30 mouse cellular contexts compared by ENCODE assay signal in genomic region chr5:38541728-38542127, GRCm38 (mm10). TPM values are rescaled to one million over a fixed set of nuclear protein-coding genes. Genes with fewer than 3 reads are reported as not detected.
DNase-seq lines count a peak whose midpoint lies in the region; TF ChIP-seq lines count a peak whose summit lies in the region.
"Had no signal": no experiment of that assay in that cellular context is flagged by ENCODE, and none has a peak within 500 bp of the region (broad histone marks: within the 10 kb centered on the region; RNA-seq: fewer than 3 reads in every experiment).

No protein-coding gene starts in this region.

- WGBS in heart, adult 2 months: 42% methylated on average over 3 of the region's 3 CpGs
- WGBS in heart, embryonic 10.5 days: 88% methylated on average over 3 of the region's 3 CpGs
- 93% methylated on average over 3 of the region's 3 CpGs for WGBS in kidney, adult 2 months
- WGBS in thymus, adult 2 months: over 99% methylated on average over 3 of the region's 3 CpGs

- H3K9ac ChIP-seq in heart, adult 2 months (ENCODE audit: low read depth, low read length): no peak overlapping the region
- H3K9ac ChIP-seq: embryonic facial prominence, embryonic 15.5 days; forebrain, embryonic 12.5 days; forebrain, postnatal 0 days; hindbrain, embryonic 12.5 days; intestine, embryonic 15.5 days; liver, embryonic 14.5 days; neural tube, embryonic 15.5 days; stomach, embryonic 15.5 days had no signal

- peaks cover 49% of the 10 kb centered on the region for H3K36me3 ChIP-seq in heart, adult 2 months (ENCODE audit: control insufficient read depth, insufficient read depth, low read length)
- H3K36me3 ChIP-seq in heart, embryonic 10.5 days: peaks cover 100% of the 10 kb centered on the region
- peaks cover 10% of the 10 kb centered on the region for H3K36me3 ChIP-seq in kidney, adult 2 months (ENCODE audit: control insufficient read depth, insufficient read depth, low read length)
- peaks cover 98% of the 10 kb centered on the region for H3K36me3 ChIP-seq in thymus, adult 2 months (ENCODE audit: control insufficient read depth, insufficient read depth, low read length)

- H3K4me1 ChIP-seq in heart, adult 2 months (ENCODE audit: control insufficient read depth, insufficient read depth, low read length): peaks cover 16% of the 10 kb centered on the region; the same call in 1 of the 2 replicates
- H3K4me1 ChIP-seq in heart, embryonic 10.5 days: peaks cover 8% of the 10 kb centered on the region; the same call in 1 of the 2 replicates
- no peaks in the 10 kb centered on the region for H3K4me1 ChIP-seq in kidney, adult 2 months (ENCODE audit: control insufficient read depth, insufficient read depth, low read length)
- H3K4me1 ChIP-seq in thymus, adult 2 months (replicated peaks; ENCODE audit: control insufficient read depth, insufficient read depth, low read length): no peaks in the 10 kb centered on the region
- H3K4me1 ChIP-seq: embryonic facial prominence, embryonic 10.5 days; forebrain, embryonic 12.5 days; hindbrain, embryonic 12.5 days; intestine, embryonic 15.5 days; stomach, embryonic 15.5 days had no signal

- no peak for TF ChIP-seq POLR2A in heart, adult 2 months (IDR thresholded peaks at IDR 0.05; ENCODE audit: insufficient read depth, low read depth, low read length)
- no peak for TF ChIP-seq POLR2A in kidney, adult 2 months (IDR thresholded peaks at IDR 0.05; ENCODE audit: low read depth, low read length)
- TF ChIP-seq POLR2A in thymus, adult 2 months (IDR thresholded peaks at IDR 0.05; ENCODE audit: control insufficient read depth, extremely low read depth, insufficient read depth, low read length, poor library complexity): no peak

- peak; percentile 79 for DNase-seq in gastrocnemius, adult 18-20 months (ENCODE audit: low spot score)
- DNase-seq in gastrocnemius, postnatal 10 days: no peak
- peak in 1 of 2 experiments; percentile 46 for DNase-seq in heart, adult 2 months
- no peak for DNase-seq in heart, embryonic 10.5 days (ENCODE audit: low spot score)
- DNase-seq in kidney, adult 2 months: peak; percentile 24
- no peak for DNase-seq in kidney, postnatal 14 days
- no peak for DNase-seq in c-Kit-positive CD71-positive TER-119-positive erythroid progenitor cells, embryonic 14.5 days (ENCODE audit: low spot score)
- no peak for DNase-seq in thymus, adult 2 months
- DNase-seq: adrenal gland, adult 2 months; adrenal gland, postnatal 36 days; cerebellum, adult 8-10 months; cerebellum, postnatal 25 days; forebrain, postnatal 0 days; liver; lung, adult 2 months; lung, postnatal 10 days; midbrain, embryonic 14.5 days; retina, postnatal 1 day; right cerebral cortex, postnatal 14 days; thymus, postnatal 25 days had no signal

- no peaks in the 10 kb centered on the region for H3K27me3 ChIP-seq in heart, adult 2 months (ENCODE audit: control insufficient read depth, insufficient read depth, low read length)
- H3K27me3 ChIP-seq in heart, embryonic 10.5 days (ENCODE audit: insufficient read depth, poor library complexity, severe bottlenecking): no peaks in the 10 kb centered on the region
- no peaks in the 10 kb centered on the region for H3K27me3 ChIP-seq in kidney, adult 2 months (replicated peaks; ENCODE audit: control insufficient read depth, insufficient read depth, low read length)
- no peaks in the 10 kb centered on the region for H3K27me3 ChIP-seq in thymus, adult 2 months (ENCODE audit: control insufficient read depth, insufficient read depth, low read length)
- H3K27me3 ChIP-seq: CH12.LX; embryonic facial prominence, embryonic 15.5 days; forebrain, embryonic 12.5 days; hindbrain, embryonic 12.5 days; intestine, embryonic 15.5 days; neural tube, embryonic 15.5 days; stomach, embryonic 15.5 days had no signal

- H3K79me2 ChIP-seq in heart, adult 2 months (replicated peaks; ENCODE audit: control insufficient read depth, insufficient read depth, low read length): no peaks in the 10 kb centered on the region

- no peak for TF ChIP-seq EP300 in heart, adult 2 months (IDR thresholded peaks at IDR 0.05; ENCODE audit: insufficient read depth, low read depth, low read length)

- H3K4me3 ChIP-seq in heart, adult 2 months: no peak overlapping the region
- H3K4me3 ChIP-seq in heart, embryonic 10.5 days: no peak overlapping the region
- H3K4me3 ChIP-seq in kidney, adult 2 months (ENCODE audit: insufficient read depth, low read depth, low read length): no peak overlapping the region
- no peak overlapping the region for H3K4me3 ChIP-seq in thymus, adult 2 months (ENCODE audit: control insufficient read depth, insufficient read depth, low read length)
- H3K4me3 ChIP-seq: embryonic facial prominence, embryonic 10.5 days; embryonic facial prominence, embryonic 15.5 days; forebrain, embryonic 12.5 days; hindbrain, embryonic 12.5 days; intestine, embryonic 15.5 days; neural tube, embryonic 15.5 days; stomach, embryonic 15.5 days had no signal

- TF ChIP-seq CTCF in heart, adult 2 months (IDR thresholded peaks at IDR 0.05): no peak
- TF ChIP-seq CTCF in kidney, adult 2 months (conservative IDR thresholded peaks at IDR 0.05; ENCODE audit: insufficient read depth, insufficient read length, low read depth, low read length): no peak
- no peak for TF ChIP-seq CTCF in thymus, adult 2 months (IDR thresholded peaks at IDR 0.05; ENCODE audit: borderline replicate concordance, control insufficient read depth, extremely low read depth, insufficient read depth, low read length, poor library complexity)

- H3K9me3 ChIP-seq in heart, embryonic 10.5 days: no peaks in the 10 kb centered on the region
- H3K9me3 ChIP-seq: embryonic facial prominence, embryonic 10.5 days; embryonic facial prominence, embryonic 15.5 days; forebrain, embryonic 12.5 days; hindbrain, embryonic 12.5 days; intestine, embryonic 15.5 days; neural tube, embryonic 15.5 days; stomach, embryonic 15.5 days had no signal

- peak overlapping the region; percentile 66 for H3K27ac ChIP-seq in heart, adult 2 months
- no peak overlapping the region; the same call in 1 of the 2 replicates for H3K27ac ChIP-seq in heart, embryonic 10.5 days
- H3K27ac ChIP-seq in kidney, adult 2 months (ENCODE audit: insufficient read depth, low read depth, low read length): no peak overlapping the region
- no peak overlapping the region for H3K27ac ChIP-seq in thymus, adult 2 months (ENCODE audit: control insufficient read depth, insufficient read depth, low read length)
- H3K27ac ChIP-seq: embryonic facial prominence, embryonic 10.5 days; embryonic facial prominence, embryonic 15.5 days; forebrain, embryonic 12.5 days; hindbrain, embryonic 12.5 days; hindbrain, postnatal 0 days; intestine, embryonic 15.5 days; liver, embryonic 14.5 days; neural tube, embryonic 15.5 days; stomach, embryonic 15.5 days had no signal

- intact Hi-C loops in heart, adult 2 months (cut with DNase I): no loop called here

RNA-seq across cellular contexts. Expression of gene Wdr1, which starts 21.3 kb away (rescaled TPM):
- 10 to 100 TPM; 38.3 to 70.3 TPM for total RNA-seq in gastrocnemius, adult 18-20 months (2021)
- 100 to 1,000 TPM; 137 to 146 TPM for total RNA-seq in gastrocnemius, postnatal 10 days (2021)
- 100 to 1,000 TPM; 107 to 119 TPM for total RNA-seq in heart, adult 2 months (2021)
- polyA plus RNA-seq in heart, adult 2 months (2012; rRNA removed): 105 and 144 TPM in 2 replicates
- polyA plus RNA-seq in heart, embryonic 10.5 days (2016; fragmentation: Nextera tagmentation; extraction: Ambion mirVana): 243 and 286 TPM in 2 replicates
- 115 and 122 TPM in 2 replicates for polyA plus RNA-seq in kidney, adult 2 months (2012; rRNA removed)
- 272 and 306 TPM in 2 replicates for polyA plus RNA-seq in thymus, adult 2 months (2012; rRNA removed)

RNA-seq across cellular contexts. Expression of gene Slc2a9, which starts 38.8 kb away (rescaled TPM):
- under 1 TPM; 0.27 to 0.33 TPM for total RNA-seq in gastrocnemius, adult 18-20 months (2021)
- total RNA-seq in gastrocnemius, postnatal 10 days (2021): 1 to 10 TPM; 1.2 to 1.5 TPM
- total RNA-seq in heart, adult 2 months (2021): 1 to 10 TPM; 1.3 to 1.6 TPM
- polyA plus RNA-seq in heart, adult 2 months (2012; rRNA removed): 1.6 and 1.9 TPM in 2 replicates
- 0.31 and 0.47 TPM in 2 replicates for polyA plus RNA-seq in heart, embryonic 10.5 days (2016; fragmentation: Nextera tagmentation; extraction: Ambion mirVana)
- 9.7 and 11.1 TPM in 2 replicates for polyA plus RNA-seq in kidney, adult 2 months (2012; rRNA removed)
- 6.5 and 9.0 TPM in 2 replicates for polyA plus RNA-seq in thymus, adult 2 months (2012; rRNA removed)

Comparison
In these comparisons a context has a peak if more than half of its experiments do, and no peak if none do; other contexts are left out.
1. DNase-seq: peak in gastrocnemius, adult 18-20 months (single experiment) and kidney, adult 2 months (single experiment); none in gastrocnemius, postnatal 10 days (single experiment), heart, embryonic 10.5 days (single experiment), kidney, postnatal 14 days (single experiment), c-Kit-positive CD71-positive TER-119-positive erythroid progenitor cells, embryonic 14.5 days (single experiment) and thymus, adult 2 months (single experiment).